Mouse (Mus musculus) ES-E14 (cell line): ENCODE results near the gene Cog4.
"Not testable (repeated sequence)": the region's sequence is repeated elsewhere in the genome, so short reads cannot be mapped to it uniquely, and the experiment has no call there.

Experiments used
- CHD2 ChIP-seq: IDR thresholded peaks from 2 replicates; pipeline ENCODE4 v1.6.1; 2014; ENCODE audit warnings: mild to moderate bottlenecking, low read depth, low read length, inconsistent platforms
- HCFC1 ChIP-seq: IDR thresholded peaks from 2 replicates; pipeline ENCODE4 v1.6.1; 2012; ENCODE audit warnings: low read length, inconsistent platforms, borderline replicate concordance; ENCODE audit not compliant: insufficient read depth
- MAFK ChIP-seq: IDR thresholded peaks from 2 replicates; pipeline ENCODE4 v1.6.1; 2014; ENCODE audit warnings: mild to moderate bottlenecking, low read depth, low read length, inconsistent platforms; ENCODE audit not compliant: insufficient read depth
- ZC3H11A ChIP-seq: IDR thresholded peaks from 2 replicates; pipeline ENCODE4 v1.6.1; 2012; ENCODE audit warnings: low read depth, mild to moderate bottlenecking, inconsistent platforms, low read length, borderline replicate concordance
- ZNF384 ChIP-seq: IDR thresholded peaks from 2 replicates; pipeline ENCODE4 v1.6.1; 2012; ENCODE audit warnings: low read depth, low read length, inconsistent platforms

GRCm38 (mm10) chr8:110861347-110862025 lies 15.1 kb downstream of the Cog4 start:
- TF ChIP-seq CHD2, HCFC1, MAFK, ZC3H11A: not testable (repeated sequence)
- TF ChIP-seq ZNF384 = peak; percentile 67
